Mouse (Mus musculus) lung, adult 2 months (tissue): ENCODE measurements around the gene Elf3.

Source experiments
- CTCF ChIP-seq: fragments of 200-500 bp; IDR thresholded peaks from 2 replicates; pipeline ENCODE4 v1.5.1; 2011; ENCODE audit warnings: mild to moderate bottlenecking, low read length, control low read depth; ENCODE audit not compliant: insufficient read depth
- POLR2A ChIP-seq: fragments of 200-500 bp; IDR thresholded peaks from 2 replicates; pipeline ENCODE4 v1.6.1; 2011; ENCODE audit warnings: low read depth, mild to moderate bottlenecking, control low read depth, low read length, borderline replicate concordance; ENCODE audit errors: extremely low read depth

DNA sequence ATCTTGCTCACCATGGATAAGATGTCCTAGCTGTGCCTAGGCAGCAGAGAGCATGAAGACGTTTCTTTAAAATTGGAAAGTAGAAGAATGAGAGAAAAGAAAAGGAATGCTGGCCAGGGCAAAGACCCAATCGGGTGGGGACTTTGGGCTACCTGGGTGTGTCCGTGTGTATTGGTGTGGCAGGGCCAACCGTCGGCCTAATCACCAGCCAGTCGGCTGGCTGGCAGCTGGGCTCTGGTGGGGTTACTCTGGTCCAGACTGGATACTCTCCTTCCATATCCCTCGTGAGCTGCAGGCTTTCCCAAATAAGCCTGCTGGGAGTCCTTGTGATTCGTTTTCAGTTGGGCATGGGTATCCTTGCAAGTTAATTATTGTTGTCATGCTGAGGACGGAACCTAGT is 49.7 kb downstream of the Elf3 start:
- TF ChIP-seq CTCF (no peak), POLR2A (no peak)
